Mouse (Mus musculus) large intestine, adult 2 months (tissue): ENCODE data around the gene Cnot1. TPM values are rescaled to one million over a fixed set of nuclear protein-coding genes. Genes with fewer than 3 reads are reported as not detected.

Experiments used
- DNase-seq: peaks from one replicate; pipeline ENCODE4 v3.0.0-alpha.2; 2012; ENCODE audit warnings: low read depth, low spot score
- WGBS: fragments of 180-500 bp; shearing (Covaris S2); methylation state at CpG from one replicate; pipeline ENCODE4 v1.1.7; 2018; 5-methylcytosine and 5-hydroxymethylcytosine counted together
- polyA plus RNA-seq: library from polyadenylated mRNA; depleted of rRNA; stranded (reverse); fragments of >200 nt; gene quantifications from 2 replicates; pipeline ENCODE4 v1.2.3, GENCODE M21; 2012; rRNA removed

Gene Cnot1
- polyA plus RNA-seq, 1 experiment, result 74.6 TPM

DNA sequence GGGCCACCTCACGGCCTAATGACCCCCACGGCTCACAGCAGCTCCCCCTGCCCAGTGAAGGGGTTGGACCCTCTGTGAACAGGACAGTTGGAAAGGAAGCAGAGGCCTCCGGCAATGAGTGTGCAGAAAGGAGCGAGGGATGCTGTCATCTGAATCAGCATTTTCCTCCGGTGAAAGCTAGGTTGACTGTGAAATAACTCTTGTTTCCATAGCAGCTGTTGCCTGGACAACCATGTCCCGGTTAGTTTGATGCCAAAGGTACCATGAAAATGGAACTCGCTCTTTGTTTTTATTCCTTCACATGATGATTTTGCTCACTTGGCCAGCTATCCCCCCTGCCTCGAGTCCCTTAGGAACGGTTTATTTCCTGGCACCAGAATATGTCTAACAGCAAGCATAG is 107.0 kb downstream of the Cnot1 start:
- WGBS, result 63% methylated on average over 9 of the region's 9 CpGs
- no peak for DNase-seq

DNA sequence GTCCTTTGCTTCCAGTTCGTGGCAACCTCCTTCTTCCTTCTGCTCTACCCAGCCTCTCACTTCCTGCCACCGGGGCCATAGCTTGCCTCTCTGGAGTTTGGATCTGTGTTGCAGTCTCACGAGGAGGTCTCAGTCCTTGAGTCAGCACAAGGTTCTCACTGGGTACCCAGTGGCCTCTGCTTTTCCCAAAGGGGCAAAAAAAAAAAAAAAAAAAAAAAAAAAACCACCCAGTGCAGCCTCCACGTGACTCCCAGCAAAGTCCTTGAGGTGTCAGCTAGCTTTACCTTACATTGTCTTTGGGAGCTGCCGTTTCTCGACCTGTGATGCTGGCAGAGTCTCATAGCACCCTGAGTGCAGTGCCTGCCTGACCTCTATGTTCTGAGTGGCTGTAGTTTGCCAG is 109.1 kb downstream of the Cnot1 start:
- WGBS, result 19% methylated on average over 6 of the region's 6 CpGs
- no peak for DNase-seq

DNA sequence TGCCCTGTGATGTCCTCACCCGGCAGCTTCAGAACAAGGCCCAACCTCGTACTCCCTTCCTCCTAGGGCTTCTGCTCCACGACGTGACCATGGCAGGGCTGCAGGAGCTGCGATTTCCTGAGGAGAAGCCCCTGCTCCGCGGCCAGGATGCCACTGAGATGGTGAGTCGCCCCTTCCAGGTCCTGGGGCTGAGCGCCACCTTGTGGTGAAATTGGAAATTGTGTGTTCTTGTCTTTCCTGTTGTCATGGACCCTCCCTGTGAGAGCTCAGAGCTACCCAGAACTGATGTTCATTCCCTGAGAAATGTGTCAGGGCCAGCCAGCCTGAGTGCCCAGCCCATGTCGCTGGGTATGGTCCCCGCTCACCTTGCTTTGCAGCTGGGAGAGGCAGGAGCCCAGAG is 110.1 kb downstream of the Cnot1 start:
- WGBS, result 1% methylated on average over 11 of the region's 11 CpGs
- DNase-seq, result no peak

DNA sequence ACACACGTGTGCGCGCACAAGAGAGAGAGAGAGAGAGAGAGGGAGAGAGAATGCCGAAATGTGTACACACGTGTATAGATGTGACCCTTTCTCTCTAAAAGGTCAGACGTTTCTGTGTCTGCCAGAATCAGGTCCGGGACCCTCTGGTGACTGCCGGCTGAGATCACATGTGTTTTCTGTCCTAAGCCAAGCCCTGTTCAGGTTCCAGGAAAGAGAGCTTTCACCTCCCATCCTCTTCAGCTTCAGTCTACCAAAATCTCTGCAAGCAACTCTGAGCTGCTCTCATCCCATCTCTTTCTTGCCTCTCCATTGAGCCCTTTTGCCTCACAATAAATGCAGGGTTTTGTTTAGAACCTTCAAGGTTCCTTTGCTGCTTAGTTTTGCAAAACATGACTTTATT is 110.6 kb downstream of the Cnot1 start:
- no peak for DNase-seq
- 51% methylated on average over 8 of the region's 8 CpGs for WGBS

DNA sequence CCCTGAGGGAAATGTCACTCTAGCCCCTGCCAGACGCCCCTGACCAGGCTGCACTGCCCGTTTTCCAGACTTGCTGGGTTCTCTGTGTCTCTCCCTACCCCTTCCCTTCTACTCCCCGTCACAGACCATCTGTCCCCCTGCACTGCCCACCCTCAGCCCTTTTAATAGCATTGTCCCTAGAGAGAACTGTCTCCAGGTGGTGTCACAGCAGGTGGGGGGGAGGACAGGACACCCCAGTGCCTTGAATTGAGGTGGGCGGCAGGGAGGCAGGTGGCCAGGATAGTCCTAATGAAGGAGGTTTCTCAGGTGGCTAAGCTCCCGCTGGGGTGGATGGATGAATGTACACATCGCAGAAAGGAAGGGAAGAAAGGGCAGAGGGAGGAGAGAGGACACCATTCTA is 112.6 kb downstream of the Cnot1 start:
- no peak for DNase-seq
- WGBS, result 20% methylated on average over 6 of the region's 6 CpGs

DNA sequence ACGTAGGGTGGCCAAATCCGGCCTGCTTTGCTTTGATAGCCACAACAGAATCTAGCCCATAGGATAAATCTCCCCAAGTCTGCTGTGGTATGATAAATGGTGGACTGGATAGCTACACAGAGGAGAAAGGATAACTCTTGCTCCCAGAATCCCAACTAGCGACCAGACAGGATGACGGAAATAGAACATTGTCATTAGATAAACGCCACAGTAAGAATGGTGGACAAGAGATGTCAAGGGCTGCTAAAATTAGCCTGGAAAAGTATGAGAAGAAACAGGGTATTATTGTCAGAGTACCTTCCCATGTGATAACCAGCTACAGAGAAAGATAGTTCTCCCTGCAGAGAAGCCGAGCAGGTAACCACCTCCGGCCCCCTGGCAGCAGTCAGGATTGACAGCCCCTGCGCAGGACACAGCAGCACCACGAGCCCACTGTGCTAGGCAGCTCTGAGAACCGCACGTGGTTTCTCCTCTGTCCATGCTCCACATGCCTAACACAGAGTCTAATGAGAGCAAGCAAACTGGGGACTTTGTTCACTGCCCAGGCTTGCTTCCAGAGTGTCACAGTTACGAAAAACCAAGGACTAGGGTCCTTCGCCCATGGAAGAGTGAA is 116.2 kb downstream of the Cnot1 start:
- no peak for DNase-seq
- WGBS, result 73% methylated on average over 13 of the region's 13 CpGs

DNA sequence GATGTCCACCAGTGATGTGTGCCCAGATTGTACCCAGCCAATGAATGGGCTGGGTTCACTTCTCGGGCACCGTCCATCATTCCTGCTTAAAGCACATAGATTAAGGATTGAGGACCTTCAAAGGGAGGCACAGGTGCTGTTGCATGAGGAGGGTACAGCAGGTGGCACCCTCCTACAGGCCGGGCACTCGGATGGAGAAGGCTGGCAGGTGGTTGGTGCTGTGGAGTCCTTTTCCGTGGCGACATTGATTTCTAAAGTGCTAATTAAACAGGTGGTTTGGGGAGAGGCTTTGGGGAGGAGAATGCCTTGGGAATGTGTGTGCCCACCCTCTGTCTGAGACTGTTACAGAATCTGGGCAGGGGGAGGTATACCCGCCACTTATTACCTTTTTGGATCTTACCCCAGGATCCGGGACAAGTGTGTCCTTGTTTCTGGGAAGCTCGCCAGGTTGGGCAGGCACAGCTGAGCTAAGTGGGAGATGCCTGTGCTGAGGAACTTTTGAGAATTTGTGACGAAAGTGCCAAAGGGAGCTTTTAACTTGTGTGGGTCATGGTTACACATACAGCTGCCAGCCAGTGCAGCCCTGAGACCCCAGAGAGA is 119.1 kb downstream of the Cnot1 start:
- WGBS, result 58% methylated on average over 10 of the region's 10 CpGs
- DNase-seq, result no peak

DNA sequence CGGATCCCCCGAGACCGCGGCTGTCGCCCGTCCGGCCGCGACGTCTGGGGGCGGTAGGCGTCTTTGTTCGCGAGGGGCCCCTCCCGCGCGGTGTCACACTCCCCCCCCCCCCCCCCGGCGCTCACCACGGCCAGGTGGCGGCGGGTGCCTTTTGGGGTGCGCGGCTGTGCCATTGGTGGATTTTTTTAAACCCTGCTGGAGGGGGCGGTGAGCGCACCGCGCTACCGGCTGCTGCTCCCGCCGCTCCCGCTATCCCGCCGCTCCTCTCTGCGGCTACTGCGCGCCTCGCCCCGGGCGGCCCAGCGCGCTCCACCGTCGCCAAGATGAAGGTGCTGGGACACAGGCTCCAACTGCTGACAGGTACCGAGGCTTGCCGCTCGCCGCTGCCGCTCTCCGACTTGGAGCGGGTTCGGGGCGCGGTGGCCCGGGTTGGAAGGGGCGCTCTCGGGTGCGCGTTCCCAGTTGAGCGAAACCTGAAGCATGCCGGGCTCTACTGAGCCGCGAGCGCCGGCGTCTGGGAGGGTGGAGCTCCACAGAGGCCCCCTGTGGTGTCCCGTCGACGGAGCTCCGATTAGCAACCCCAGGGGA is 129.1 kb downstream of the Cnot1 start:
- 1% methylated on average over 70 of the region's 70 CpGs for WGBS
- DNase-seq, result no peak

DNA sequence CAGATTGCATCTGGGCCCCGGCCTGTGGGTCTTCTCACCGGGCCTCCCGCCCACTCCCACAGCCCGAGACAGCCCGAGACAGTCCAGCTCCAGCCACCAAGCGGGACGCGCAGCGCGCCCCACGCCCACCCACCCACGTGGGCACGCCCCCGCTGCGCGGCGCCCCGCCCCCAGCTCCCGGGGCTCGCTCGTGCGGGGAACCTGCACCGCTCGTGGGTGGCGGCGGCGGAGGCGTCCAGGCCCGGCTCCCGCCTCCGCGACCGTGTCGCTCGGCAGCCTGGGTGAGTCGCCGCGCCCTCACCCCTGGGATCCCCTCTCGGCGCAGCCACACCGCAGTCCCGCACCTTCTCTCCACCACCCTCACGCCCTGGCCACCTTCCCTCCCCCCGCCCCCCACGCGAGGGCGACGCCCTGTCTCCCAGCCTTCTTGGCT is 129.7 kb downstream of the Cnot1 start:
- under 1% methylated on average over 43 of the region's 48 CpGs for WGBS
- no peak for DNase-seq

DNA sequence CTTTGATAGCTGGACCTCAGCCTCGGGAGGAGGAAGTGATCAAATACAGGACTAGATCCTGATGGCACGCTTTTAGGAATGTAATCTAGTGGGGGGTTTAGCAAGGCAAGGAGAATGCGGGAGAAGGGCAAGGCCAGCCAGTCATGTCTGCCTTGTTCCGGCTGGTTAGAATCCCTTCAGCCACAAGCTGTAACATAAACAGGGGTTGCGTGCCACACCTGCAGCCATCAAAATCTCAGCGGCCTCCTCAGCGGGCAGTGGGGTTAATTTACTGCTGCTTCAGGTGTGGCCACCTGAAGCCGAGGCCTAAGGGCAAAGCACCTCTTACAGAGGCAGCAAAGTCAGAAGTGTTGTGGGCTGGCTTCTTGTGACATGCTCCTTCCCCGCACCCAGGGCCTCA is 130.6 kb downstream of the Cnot1 start, which contains the start of gene Ndrg4:
Gene Ndrg4 (plus strand): TSS at position 350 of the 400 bp plus-strand sequence.
- DNase-seq, result no peak
- WGBS, result 39% methylated on average over 9 of the region's 9 CpGs

DNA sequence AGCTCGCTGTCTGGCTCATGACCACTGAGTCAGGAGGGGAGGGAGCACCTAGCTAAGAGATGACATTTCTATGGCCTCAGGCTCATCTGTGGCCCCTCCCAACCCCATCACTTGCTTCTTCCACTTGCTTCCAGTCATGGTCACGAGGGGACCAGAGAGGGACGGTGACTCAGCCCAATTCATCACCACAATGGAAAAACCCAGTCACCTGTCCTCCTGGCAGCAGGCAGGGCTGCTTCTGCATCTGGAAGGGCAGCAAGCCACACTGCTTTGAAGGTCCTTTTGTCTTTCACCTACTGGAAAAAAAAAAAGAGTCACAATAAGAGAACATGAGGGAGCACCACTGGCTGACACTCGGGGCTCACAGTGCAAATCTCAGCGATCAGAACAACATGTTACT is 134.5 kb downstream of the Cnot1 start:
- DNase-seq, result no peak
- 56% methylated on average over 5 of the region's 5 CpGs for WGBS

DNA sequence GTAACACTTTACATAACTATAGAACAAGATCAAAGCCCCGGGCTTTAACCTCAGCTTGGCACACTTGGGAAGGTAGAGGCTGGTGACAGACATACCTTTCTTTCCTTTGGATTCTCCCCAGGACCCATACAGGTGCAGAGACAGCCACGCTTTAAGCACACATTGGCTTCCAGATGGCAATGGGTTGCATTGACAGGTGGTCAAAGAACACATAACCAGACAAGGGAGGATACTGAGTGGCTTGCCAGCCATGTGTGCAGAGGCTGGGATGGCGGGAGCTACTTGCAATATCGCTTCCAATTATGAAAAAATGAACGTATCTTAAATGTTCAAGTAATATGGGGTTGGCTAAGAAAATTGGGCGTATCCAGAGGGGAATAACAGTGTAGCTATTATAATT is 135.4 kb downstream of the Cnot1 start:
- 75% methylated on average over 6 of the region's 6 CpGs for WGBS
- no peak for DNase-seq

DNA sequence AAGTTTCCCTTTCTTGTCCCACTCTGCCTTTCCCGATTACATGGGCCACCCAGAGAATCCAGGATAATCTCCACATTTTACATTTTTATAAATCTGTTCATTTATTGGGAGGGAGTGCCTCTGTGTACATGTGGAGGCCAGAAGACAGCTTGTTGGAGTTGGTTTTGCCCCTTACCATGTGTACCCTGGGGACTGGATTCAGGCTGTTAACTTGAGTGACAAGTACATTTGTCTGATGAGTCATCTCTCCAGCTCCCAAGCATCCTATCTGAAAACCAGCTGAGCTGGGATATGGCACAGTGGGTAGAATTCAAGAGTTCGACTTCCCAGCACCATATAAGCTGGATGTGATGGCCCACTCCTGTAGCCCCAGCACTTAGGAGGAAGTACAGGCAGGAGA is 137.3 kb downstream of the Cnot1 start:
- 63% methylated on average over 2 of the region's 2 CpGs for WGBS

More for the DNA sequence above, 137.3 kb downstream of the Cnot1 start:
- DNase-seq, result no peak

Other genes with a start within 250 kb of the Cnot1 start
- not detected in 2 replicates for gene Prss54, start 231.1 kb downstream of the Cnot1 start, polyA plus RNA-seq
- 1.7 and 2.1 TPM in 2 replicates for gene Gins3, start 174.0 kb downstream of the Cnot1 start, polyA plus RNA-seq
- 9.9 and 12.5 TPM in 2 replicates for gene Ndrg4, start 130.5 kb downstream of the Cnot1 start, polyA plus RNA-seq
- gene Setd6, start 91.6 kb downstream of the Cnot1 start, polyA plus RNA-seq, result 9.7 and 12.9 TPM in 2 replicates
- 47.0 and 51.7 TPM in 2 replicates for gene Sap18b, start 17.9 kb upstream of the Cnot1 start, polyA plus RNA-seq
- 13.3 and 16.3 TPM in 2 replicates for gene Slc38a7, start 46.1 kb upstream of the Cnot1 start, polyA plus RNA-seq
- gene Got2, start 81.1 kb upstream of the Cnot1 start, polyA plus RNA-seq, result 68.8 and 72.6 TPM in 2 replicates